7 mouse cellular contexts compared by ENCODE assay signal in genomic region chr4:102510939-102511391, GRCm38 (mm10).
DNase-seq lines count a peak whose midpoint lies in the region; ATAC-seq and TF ChIP-seq lines count a peak whose summit lies in the region.

No protein-coding gene starts in this region.

- H3K4me3 ChIP-seq in embryonic facial prominence, embryonic 11.5 days (ENCODE audit: low read depth, low read length) = no peak overlapping the region
- peak overlapping the region; percentile 17; the same call in 1 of the 2 replicates for H3K4me3 ChIP-seq in intestine, postnatal 0 days (ENCODE audit: low read depth, low read length)
- peak overlapping the region; percentile 9; the same call in 1 of the 2 replicates for H3K4me3 ChIP-seq in limb, embryonic 14.5 days (replicated peaks; ENCODE audit: low read length)
- no peak overlapping the region for H3K4me3 ChIP-seq in midbrain, embryonic 15.5 days

- peak; percentile 50 to 63 for DNase-seq in adrenal gland, adult 18-20 months (ENCODE audit: low spot score in 2 of 2)
- peak; percentile 87 for DNase-seq in embryonic facial prominence, embryonic 11.5 days (ENCODE audit: low spot score)
- peak; percentile 92 to 95 for DNase-seq in heart, adult 18-20 months
- DNase-seq in limb, embryonic 14.5 days (ENCODE audit: low spot score) = peak; percentile 91
- DNase-seq in spleen, postnatal 36 days (ENCODE audit: low spot score in 2 of 2) = peak; percentile 51 to 60

- no peak for ATAC-seq in embryonic facial prominence, embryonic 11.5 days (replicated peaks; ENCODE audit: insufficient number of reproducible peaks, low FRiP score, low TSS enrichment, low read depth)
- ATAC-seq in intestine, postnatal 0 days = peak; percentile 54
- peak; percentile 80 for ATAC-seq in limb, embryonic 14.5 days (ENCODE audit: low FRiP score, low read depth)
- peak; percentile 37; the same call in 1 of the 2 replicates for ATAC-seq in midbrain, embryonic 15.5 days (replicated peaks)

- TF ChIP-seq CTCF in intestine, postnatal 0 days (IDR thresholded peaks at IDR 0.05; ENCODE audit: low read depth) = no peak

- H3K27me3 ChIP-seq in embryonic facial prominence, embryonic 11.5 days (ENCODE audit: control insufficient read depth, insufficient read depth, low read length) = no peaks in the 10 kb centered on the region
- no peaks in the 10 kb centered on the region for H3K27me3 ChIP-seq in intestine, postnatal 0 days (replicated peaks; ENCODE audit: control insufficient read depth, insufficient read depth, low read length)
- no peaks in the 10 kb centered on the region for H3K27me3 ChIP-seq in limb, embryonic 14.5 days (ENCODE audit: control insufficient read depth, insufficient read depth, low read length)
- no peaks in the 10 kb centered on the region for H3K27me3 ChIP-seq in midbrain, embryonic 15.5 days (replicated peaks)

- peak overlapping the region; percentile 54; the same call in 1 of the 2 replicates for H3K27ac ChIP-seq in embryonic facial prominence, embryonic 11.5 days (replicated peaks; ENCODE audit: low read depth, low read length)
- peak overlapping the region; percentile 67 for H3K27ac ChIP-seq in intestine, postnatal 0 days (ENCODE audit: low read depth, low read length)
- H3K27ac ChIP-seq in limb, embryonic 14.5 days (replicated peaks; ENCODE audit: low read depth, low read length) = peak overlapping the region; percentile 77
- H3K27ac ChIP-seq in midbrain, embryonic 15.5 days = peak overlapping the region; percentile 62

- H3K36me3 ChIP-seq in embryonic facial prominence, embryonic 11.5 days (replicated peaks; ENCODE audit: control insufficient read depth, insufficient read depth, low read depth, low read length) = no peaks in the 10 kb centered on the region
- H3K36me3 ChIP-seq in intestine, postnatal 0 days (ENCODE audit: control insufficient read depth, insufficient read depth) = no peaks in the 10 kb centered on the region
- H3K36me3 ChIP-seq in limb, embryonic 14.5 days (ENCODE audit: control insufficient read depth, insufficient read depth, low read length) = no peaks in the 10 kb centered on the region
- no peaks in the 10 kb centered on the region for H3K36me3 ChIP-seq in midbrain, embryonic 15.5 days (replicated peaks)

- no peaks in the 10 kb centered on the region for H3K9me3 ChIP-seq in embryonic facial prominence, embryonic 11.5 days (replicated peaks; ENCODE audit: control insufficient read depth, low read length)
- no peaks in the 10 kb centered on the region for H3K9me3 ChIP-seq in intestine, postnatal 0 days (ENCODE audit: control insufficient read depth)
- no peaks in the 10 kb centered on the region for H3K9me3 ChIP-seq in limb, embryonic 14.5 days (ENCODE audit: control insufficient read depth, low read length)
- H3K9me3 ChIP-seq in midbrain, embryonic 15.5 days = no peaks in the 10 kb centered on the region

- no peak overlapping the region for H3K9ac ChIP-seq in embryonic facial prominence, embryonic 11.5 days (replicated peaks; ENCODE audit: low read length)
- no peak overlapping the region for H3K9ac ChIP-seq in intestine, postnatal 0 days (ENCODE audit: low read depth, low read length)
- H3K9ac ChIP-seq in limb, embryonic 14.5 days (ENCODE audit: low read depth, low read length, severe bottlenecking) = peak overlapping the region; percentile 29; the same call in 1 of the 2 replicates
- H3K9ac ChIP-seq in midbrain, embryonic 15.5 days = no peak overlapping the region

- 30% methylated on average over 8 of the region's 8 CpGs for WGBS in embryonic facial prominence, embryonic 11.5 days
- 16% methylated on average over 8 of the region's 8 CpGs for WGBS in intestine, postnatal 0 days
- 26% methylated on average over 8 of the region's 8 CpGs for WGBS in limb, embryonic 14.5 days
- 32% methylated on average over 8 of the region's 8 CpGs for WGBS in midbrain, embryonic 15.5 days

- TF ChIP-seq POLR2A in limb, embryonic 14.5 days (IDR thresholded peaks at IDR 0.05; ENCODE audit: borderline replicate concordance, extremely low read depth, insufficient read depth, insufficient read length) = no peak

- H3K4me1 ChIP-seq in embryonic facial prominence, embryonic 11.5 days (ENCODE audit: control insufficient read depth, insufficient read depth, low read length) = peaks cover 3% of the 10 kb centered on the region
- no peaks in the 10 kb centered on the region; the same call in 1 of the 2 replicates for H3K4me1 ChIP-seq in intestine, postnatal 0 days (replicated peaks; ENCODE audit: control insufficient read depth, insufficient read depth, low read length)
- peaks cover 23% of the 10 kb centered on the region for H3K4me1 ChIP-seq in limb, embryonic 14.5 days (ENCODE audit: control insufficient read depth, insufficient read depth, low read length)
- H3K4me1 ChIP-seq in midbrain, embryonic 15.5 days = peaks cover 12% of the 10 kb centered on the region

- peak overlapping the region; percentile 17 for H3K4me2 ChIP-seq in embryonic facial prominence, embryonic 11.5 days (ENCODE audit: low read depth, low read length)
- H3K4me2 ChIP-seq in intestine, postnatal 0 days (replicated peaks; ENCODE audit: low read depth) = peak overlapping the region; percentile 43
- H3K4me2 ChIP-seq in limb, embryonic 14.5 days (replicated peaks; ENCODE audit: low read depth, low read length, severe bottlenecking) = peak overlapping the region; percentile 40
- peak overlapping the region; percentile 38 for H3K4me2 ChIP-seq in midbrain, embryonic 15.5 days

Comparison
In these comparisons a context has a peak if more than half of its experiments do, and no peak if none do; other contexts are left out.
1. H3K4me3 ChIP-seq: peak in intestine, postnatal 0 days (single experiment) and limb, embryonic 14.5 days (single experiment); none in embryonic facial prominence, embryonic 11.5 days (single experiment) and midbrain, embryonic 15.5 days (single experiment).
2. Peak in every context shown above with its lines, with median percentiles within 50 percentile points of each other: DNase-seq, H3K27ac ChIP-seq and H3K4me2 ChIP-seq.